Mouse (Mus musculus) forebrain, embryonic 11.5 days (tissue): ENCODE data around the gene Epb41. TPM values are rescaled to one million over a fixed set of nuclear protein-coding genes. Genes with fewer than 3 reads are reported as not detected.

Experiments
- ATAC-seq: fragments of 200-750 bp; cut with Nextera tagmentation; replicated peaks from 2 replicates; pipeline ENCODE4 v1.8.0; 2017; ENCODE audit warnings: moderate TSS enrichment; ENCODE audit not compliant: low FRiP score
- DNase-seq: peaks from one replicate; pipeline ENCODE4 v3.0.0-alpha.2; 2017; ENCODE audit warnings: low spot score
- H3K27ac ChIP-seq: fragments of 300-500 bp; sonication (generic); 2 replicates; pipeline ENCODE4 v1.5.1; 2014; ENCODE audit warnings: low read depth, low read length
- H3K27me3 ChIP-seq: fragments of 300-500 bp; sonication (generic); 2 replicates; pipeline ENCODE4 v1.6.1; 2014; ENCODE audit warnings: mild to moderate bottlenecking, low read length, mixed read lengths; ENCODE audit not compliant: control insufficient read depth, insufficient read depth
- H3K36me3 ChIP-seq: fragments of 300-500 bp; sonication (generic); 2 replicates; pipeline ENCODE4 v1.6.1; 2014; ENCODE audit warnings: mild to moderate bottlenecking, low read length, moderate library complexity, mixed read lengths; ENCODE audit not compliant: control insufficient read depth, insufficient read depth
- H3K4me1 ChIP-seq: fragments of 300-500 bp; sonication (generic); replicated peaks from 2 replicates; pipeline ENCODE4 v1.6.1; 2014; ENCODE audit warnings: low read length, mixed read lengths; ENCODE audit not compliant: control insufficient read depth, insufficient read depth
- H3K4me2 ChIP-seq: fragments of 300-500 bp; sonication (generic); 2 replicates; pipeline ENCODE4 v1.6.1; 2014; ENCODE audit warnings: low read depth, mild to moderate bottlenecking, low read length, moderate library complexity, mixed read lengths; ENCODE audit not compliant: severe bottlenecking
- H3K4me3 ChIP-seq: fragments of 300-500 bp; sonication (generic); 2 replicates; pipeline ENCODE4 v1.5.1; 2014; ENCODE audit warnings: low read depth, low read length
- H3K9ac ChIP-seq: fragments of 300-500 bp; sonication (generic); 2 replicates; pipeline ENCODE4 v1.6.1; 2014; ENCODE audit warnings: low read length
- H3K9me3 ChIP-seq: fragments of 300-500 bp; sonication (generic); 2 replicates; pipeline ENCODE4 v1.6.1; 2016; ENCODE audit warnings: low read length, mixed read lengths; ENCODE audit not compliant: control insufficient read depth
- WGBS: fragments of 180-500 bp; shearing (Covaris S2); extraction: QIAGEN DNeasy Blood & Tissue Kit; methylation state at CpG from one replicate; pipeline ENCODE4 v1.1.7; 2014; 5-methylcytosine and 5-hydroxymethylcytosine counted together
- polyA plus RNA-seq: library from polyadenylated mRNA; unstranded; fragments of >200 nt; fragmentation: Nextera tagmentation; extraction: Ambion mirVana; gene quantifications from 2 replicates; pipeline ENCODE4 v1.2.1, GENCODE M21; 2014

The Epb41 gene
- polyA plus RNA-seq, 1 experiment from 2014 or later, result 145 TPM

- Histone ChIP-seq H3K4me3 (no peak overlapping the region), H3K36me3 (no peaks in the 10 kb centered on the region), H3K27ac (0 out of 2 replicates have a peak overlapping the region, but pooled peaks have one; percentile 2), H3K9me3 (no peaks in the 10 kb centered on the region), H3K4me1 (peaks cover 2% of the 10 kb centered on the region; the same call in 1 of the 2 replicates), H3K27me3 (no peaks in the 10 kb centered on the region), H3K4me2 (no peak overlapping the region), H3K9ac (no peak overlapping the region)
- peak; percentile 72 for DNase-seq
- peak; percentile 89 for ATAC-seq
- 2% methylated on average over 2 of the region's 2 CpGs for WGBS
These were observed 40.9 kb downstream of the Epb41 start for GRCm38 (mm10) chr4:132034242-132034641.

- 83% methylated on average over 1 of the region's 1 CpGs for WGBS
- Histone ChIP-seq H3K4me2 (no peak overlapping the region), H3K27ac (no peak overlapping the region), H3K4me1 (peaks cover 2% of the 10 kb centered on the region; the same call in 1 of the 2 replicates), H3K9me3 (no peaks in the 10 kb centered on the region), H3K4me3 (no peak overlapping the region), H3K27me3 (no peaks in the 10 kb centered on the region; the same call in 1 of the 2 replicates), H3K9ac (no peak overlapping the region), H3K36me3 (no peaks in the 10 kb centered on the region)
- DNase-seq (no peak), ATAC-seq (no peak)
These were observed 41.9 kb downstream of the Epb41 start for GRCm38 (mm10) chr4:132033183-132033582.

GRCm38 (mm10) chr4:132029851-132030741 lies 45.0 kb downstream of the Epb41 start:
- no peaks in the 10 kb centered on the region for H3K36me3 ChIP-seq
- H3K4me1 ChIP-seq, result peaks cover 3% of the 10 kb centered on the region; the same call in 1 of the 2 replicates
- H3K9me3 ChIP-seq, result no peaks in the 10 kb centered on the region
- H3K4me2 ChIP-seq, result no peak overlapping the region
- no peak overlapping the region for H3K27ac ChIP-seq
- no peak for ATAC-seq
- H3K4me3 ChIP-seq, result no peak overlapping the region
- DNase-seq, result no peak
- WGBS, result 66% methylated on average over 10 of the region's 10 CpGs
- no peak overlapping the region for H3K9ac ChIP-seq
- no peaks in the 10 kb centered on the region; the same call in 1 of the 2 replicates for H3K27me3 ChIP-seq

- H3K27ac ChIP-seq, result no peak overlapping the region
- no peak overlapping the region for H3K4me2 ChIP-seq
- no peak for ATAC-seq
- H3K9me3 ChIP-seq, result no peaks in the 10 kb centered on the region
- 0 out of 2 replicates have a peak, but pooled peaks cover 4% of the 10 kb centered on the region for H3K4me1 ChIP-seq
- no peak overlapping the region for H3K9ac ChIP-seq
- 100% methylated on average over 1 of the region's 1 CpGs for WGBS
- no peak for DNase-seq
- peaks cover 2% of the 10 kb centered on the region; the same call in 1 of the 2 replicates for H3K27me3 ChIP-seq
- H3K36me3 ChIP-seq, result no peaks in the 10 kb centered on the region
- no peak overlapping the region for H3K4me3 ChIP-seq
These were observed 47.3 kb downstream of the Epb41 start for GRCm38 (mm10) chr4:132027806-132028205.

GRCm38 (mm10) chr4:132027167-132027566 lies 48.0 kb downstream of the Epb41 start:
- H3K4me3 ChIP-seq, result no peak overlapping the region
- H3K9ac ChIP-seq, result no peak overlapping the region
- no peaks in the 10 kb centered on the region for H3K36me3 ChIP-seq
- no peak overlapping the region for H3K27ac ChIP-seq
- H3K4me2 ChIP-seq, result no peak overlapping the region
- no peak for ATAC-seq
- H3K27me3 ChIP-seq, result peaks cover 2% of the 10 kb centered on the region; the same call in 1 of the 2 replicates
- WGBS, result 93% methylated on average over 6 of the region's 6 CpGs
- no peaks in the 10 kb centered on the region for H3K9me3 ChIP-seq
- 0 out of 2 replicates have a peak, but pooled peaks cover 4% of the 10 kb centered on the region for H3K4me1 ChIP-seq
- no peak for DNase-seq

- 0 out of 2 replicates have a peak, but pooled peaks cover 4% of the 10 kb centered on the region for H3K4me1 ChIP-seq
- H3K27me3 ChIP-seq, result peaks cover 2% of the 10 kb centered on the region; the same call in 1 of the 2 replicates
- no peak overlapping the region for H3K27ac ChIP-seq
- ATAC-seq (peak; percentile 67), DNase-seq (no peak)
- H3K36me3 ChIP-seq, result no peaks in the 10 kb centered on the region
- no peak overlapping the region for H3K4me3 ChIP-seq
- WGBS, result 22% methylated on average over 5 of the region's 5 CpGs
- no peaks in the 10 kb centered on the region for H3K9me3 ChIP-seq
- H3K4me2 ChIP-seq, result no peak overlapping the region
- H3K9ac ChIP-seq, result no peak overlapping the region
These were observed 49.2 kb downstream of the Epb41 start for GRCm38 (mm10) chr4:132025738-132026527.

GRCm38 (mm10) chr4:132025264-132025663 lies 49.9 kb downstream of the Epb41 start:
- Histone ChIP-seq H3K4me1 (0 out of 2 replicates have a peak, but pooled peaks cover 4% of the 10 kb centered on the region), H3K9ac (no peak overlapping the region), H3K36me3 (no peaks in the 10 kb centered on the region), H3K27me3 (peaks cover 2% of the 10 kb centered on the region; the same call in 1 of the 2 replicates), H3K4me3 (no peak overlapping the region), H3K4me2 (no peak overlapping the region), H3K27ac (no peak overlapping the region), H3K9me3 (no peaks in the 10 kb centered on the region)
- 78% methylated on average over 2 of the region's 2 CpGs for WGBS
- no peak for ATAC-seq
- no peak for DNase-seq

- DNase-seq (no peak), ATAC-seq (no peak)
- Histone ChIP-seq H3K4me1 (peaks cover 4% of the 10 kb centered on the region; the same call in 1 of the 2 replicates), H3K27me3 (peaks cover 2% of the 10 kb centered on the region; the same call in 1 of the 2 replicates), H3K4me2 (no peak overlapping the region), H3K9ac (no peak overlapping the region), H3K27ac (no peak overlapping the region), H3K4me3 (no peak overlapping the region), H3K9me3 (no peaks in the 10 kb centered on the region), H3K36me3 (no peaks in the 10 kb centered on the region)
- 100% methylated on average over 2 of the region's 2 CpGs for WGBS
These were observed 51.3 kb downstream of the Epb41 start for GRCm38 (mm10) chr4:132023816-132024215.
